Mouse (Mus musculus): Measurements from ENCODE around the gene Slc9a8. TPM values are rescaled to one million over a fixed set of nuclear protein-coding genes. Genes with fewer than 3 reads are reported as not detected.

Slc9a8 gene
- polyA plus RNA-seq, 1 experiment from 2014 or later, result 21.6 TPM

- H3K4me1 ChIP-seq, result no peaks in the 10 kb centered on the region
- H3K36me3 ChIP-seq, result peaks cover 84% of the 10 kb centered on the region
- H3K27me3 ChIP-seq (ENCODE audit: low read depth, poor library complexity, severe bottlenecking), result no peaks in the 10 kb centered on the region
- no peak overlapping the region for H3K27ac ChIP-seq (replicated peaks)
- peak; percentile 56 for DNase-seq (ENCODE audit: low spot score)
- no peak overlapping the region for H3K4me3 ChIP-seq
- 69% methylated on average over 6 of the region's 6 CpGs for WGBS
- H3K9me3 ChIP-seq (replicated peaks), result no peaks in the 10 kb centered on the region
These were observed 41.4 kb downstream of the Slc9a8 start for GRCm38 (mm10) chr2:167462954-167463353.

- no peak overlapping the region for H3K27ac ChIP-seq (replicated peaks)
- no peaks in the 10 kb centered on the region for H3K9me3 ChIP-seq (replicated peaks)
- H3K4me3 ChIP-seq, result no peak overlapping the region
- H3K4me1 ChIP-seq, result no peaks in the 10 kb centered on the region
- no peak for DNase-seq (ENCODE audit: low spot score)
- H3K36me3 ChIP-seq, result peaks cover 84% of the 10 kb centered on the region
- WGBS, result 94% methylated on average over 5 of the region's 5 CpGs
- no peaks in the 10 kb centered on the region for H3K27me3 ChIP-seq (ENCODE audit: low read depth, poor library complexity, severe bottlenecking)
These were observed 42.3 kb downstream of the Slc9a8 start for GRCm38 (mm10) chr2:167463802-167464201.

- Histone ChIP-seq H3K36me3 (peaks cover 84% of the 10 kb centered on the region), H3K4me1 (no peaks in the 10 kb centered on the region), H3K27ac (replicated peaks) (no peak overlapping the region), H3K9me3 (replicated peaks) (no peaks in the 10 kb centered on the region), H3K4me3 (no peak overlapping the region), H3K27me3 (ENCODE audit: low read depth, poor library complexity, severe bottlenecking) (no peaks in the 10 kb centered on the region)
- 95% methylated on average over 3 of the region's 3 CpGs for WGBS
- DNase-seq (ENCODE audit: low spot score), result no peak
These were observed 44.4 kb downstream of the Slc9a8 start for GRCm38 (mm10) chr2:167465951-167466350.

- H3K27ac ChIP-seq (replicated peaks), result no peak overlapping the region
- H3K4me1 ChIP-seq, result no peaks in the 10 kb centered on the region
- DNase-seq (ENCODE audit: low spot score), result no peak
- peaks cover 84% of the 10 kb centered on the region for H3K36me3 ChIP-seq
- 86% methylated on average over 5 of the region's 5 CpGs for WGBS
- H3K4me3 ChIP-seq, result no peak overlapping the region
- no peaks in the 10 kb centered on the region for H3K27me3 ChIP-seq (ENCODE audit: low read depth, poor library complexity, severe bottlenecking)
- H3K9me3 ChIP-seq (replicated peaks), result no peaks in the 10 kb centered on the region
These were observed 45.7 kb downstream of the Slc9a8 start for GRCm38 (mm10) chr2:167467214-167467613.

GRCm38 (mm10) chr2:167468444-167468843 lies 46.9 kb downstream of the Slc9a8 start:
- WGBS, result 87% methylated on average over 6 of the region's 6 CpGs
- Histone ChIP-seq H3K27ac (replicated peaks) (no peak overlapping the region), H3K9me3 (replicated peaks) (no peaks in the 10 kb centered on the region), H3K27me3 (ENCODE audit: low read depth, poor library complexity, severe bottlenecking) (no peaks in the 10 kb centered on the region), H3K36me3 (peaks cover 89% of the 10 kb centered on the region), H3K4me3 (no peak overlapping the region), H3K4me1 (no peaks in the 10 kb centered on the region)
- DNase-seq (ENCODE audit: low spot score), result no peak

- Histone ChIP-seq H3K27ac (replicated peaks) (no peak overlapping the region), H3K4me1 (no peaks in the 10 kb centered on the region), H3K36me3 (peaks cover 98% of the 10 kb centered on the region), H3K9me3 (replicated peaks) (no peaks in the 10 kb centered on the region), H3K27me3 (ENCODE audit: low read depth, poor library complexity, severe bottlenecking) (no peaks in the 10 kb centered on the region), H3K4me3 (no peak overlapping the region)
- DNase-seq (ENCODE audit: low spot score), result no peak
- WGBS, result 91% methylated on average over 3 of the region's 3 CpGs
These were observed 49.1 kb downstream of the Slc9a8 start for GRCm38 (mm10) chr2:167470611-167471010.

DNA sequence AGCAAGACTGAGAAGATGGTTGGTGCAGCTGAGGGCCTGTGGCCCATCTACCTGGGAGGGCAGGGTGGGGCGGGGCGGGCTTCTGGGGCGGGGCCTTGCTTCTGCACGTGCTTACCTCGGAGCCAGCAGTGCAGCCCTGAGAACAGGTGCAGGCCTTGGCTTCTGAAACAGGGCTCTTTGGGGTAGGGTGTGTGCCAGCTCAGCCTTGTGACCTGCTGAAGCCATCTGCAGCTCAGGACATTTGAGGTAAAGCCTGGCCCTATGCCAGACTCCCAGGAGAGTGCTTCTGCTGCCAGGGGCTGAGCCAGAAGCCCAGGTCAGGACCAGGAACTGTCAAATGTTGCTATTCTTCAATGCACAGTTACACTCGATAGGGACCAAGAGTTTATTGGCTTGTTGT lies 50.1 kb downstream of the Slc9a8 start:
- 88% methylated on average over 6 of the region's 6 CpGs for WGBS
- Histone ChIP-seq H3K4me3 (no peak overlapping the region), H3K4me1 (peaks cover 8% of the 10 kb centered on the region; the same call in 1 of the 2 replicates), H3K36me3 (peaks cover 95% of the 10 kb centered on the region), H3K27ac (replicated peaks) (no peak overlapping the region), H3K9me3 (replicated peaks) (no peaks in the 10 kb centered on the region), H3K27me3 (ENCODE audit: low read depth, poor library complexity, severe bottlenecking) (no peaks in the 10 kb centered on the region)
- DNase-seq (ENCODE audit: low spot score), result no peak

DNA sequence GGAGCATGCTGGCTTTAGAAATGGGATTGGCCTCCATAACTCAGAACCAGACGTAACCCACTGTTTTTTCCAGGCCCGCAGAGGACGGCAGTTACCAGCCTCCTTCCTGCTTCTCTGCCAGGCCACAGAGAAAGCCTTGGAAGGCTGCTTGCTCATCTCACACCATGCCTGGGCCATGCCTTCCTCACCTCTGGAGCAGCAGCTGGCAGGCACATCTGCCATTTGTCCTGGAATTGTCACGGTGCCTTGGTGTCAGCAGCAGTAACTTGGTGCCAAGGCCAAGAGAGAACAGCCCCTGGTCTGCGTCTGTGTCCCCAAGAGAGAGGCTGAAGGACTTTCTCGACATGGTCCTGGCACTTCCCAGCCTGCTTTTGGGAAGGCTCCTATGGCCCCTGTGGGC lies 52.7 kb downstream of the Slc9a8 start:
- peaks cover 10% of the 10 kb centered on the region; the same call in 1 of the 2 replicates for H3K4me1 ChIP-seq
- no peaks in the 10 kb centered on the region for H3K27me3 ChIP-seq (ENCODE audit: low read depth, poor library complexity, severe bottlenecking)
- DNase-seq (ENCODE audit: low spot score), result no peak
- 90% methylated on average over 6 of the region's 6 CpGs for WGBS
- H3K4me3 ChIP-seq, result no peak overlapping the region
- H3K9me3 ChIP-seq (replicated peaks), result no peaks in the 10 kb centered on the region
- H3K27ac ChIP-seq (replicated peaks), result no peak overlapping the region
- H3K36me3 ChIP-seq, result peaks cover 80% of the 10 kb centered on the region

GRCm38 (mm10) chr2:167475596-167475995 lies 54.1 kb downstream of the Slc9a8 start:
- Histone ChIP-seq H3K27me3 (ENCODE audit: low read depth, poor library complexity, severe bottlenecking) (no peaks in the 10 kb centered on the region), H3K4me3 (no peak overlapping the region), H3K4me1 (peaks cover 10% of the 10 kb centered on the region; the same call in 1 of the 2 replicates), H3K36me3 (peaks cover 68% of the 10 kb centered on the region), H3K27ac (replicated peaks) (no peak overlapping the region), H3K9me3 (replicated peaks) (no peaks in the 10 kb centered on the region)
- 82% methylated on average over 5 of the region's 5 CpGs for WGBS
- no peak for DNase-seq (ENCODE audit: low spot score)

DNA sequence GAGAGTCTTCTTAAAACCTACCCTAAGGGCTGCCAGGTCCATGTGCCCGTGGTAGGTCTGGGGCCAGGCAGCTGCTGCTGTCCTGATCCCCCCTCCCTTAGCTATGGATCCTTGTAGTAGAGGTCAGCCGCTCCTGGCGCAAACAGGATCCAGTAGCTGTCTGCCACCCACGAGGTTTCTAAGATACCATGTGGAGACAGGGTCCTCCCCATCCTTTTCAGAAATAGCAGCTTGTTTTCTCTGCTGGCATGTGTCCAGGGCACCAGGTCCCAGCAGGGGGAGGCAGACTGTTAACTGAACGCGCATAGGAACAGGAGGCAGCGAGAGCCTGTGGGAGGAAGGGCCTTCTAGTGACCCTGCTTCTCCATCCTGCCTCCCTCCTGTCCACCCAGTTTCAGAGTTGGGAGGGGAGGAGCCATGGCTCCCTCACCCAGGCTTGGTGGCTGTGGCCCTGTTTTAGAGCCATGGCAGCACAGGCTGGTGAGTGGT lies 54.7 kb downstream of the Slc9a8 start:
- H3K27ac ChIP-seq (replicated peaks), result peak overlapping the region; percentile 13; the same call in 1 of the 2 replicates
- WGBS, result 42% methylated on average over 7 of the region's 7 CpGs

DNA sequence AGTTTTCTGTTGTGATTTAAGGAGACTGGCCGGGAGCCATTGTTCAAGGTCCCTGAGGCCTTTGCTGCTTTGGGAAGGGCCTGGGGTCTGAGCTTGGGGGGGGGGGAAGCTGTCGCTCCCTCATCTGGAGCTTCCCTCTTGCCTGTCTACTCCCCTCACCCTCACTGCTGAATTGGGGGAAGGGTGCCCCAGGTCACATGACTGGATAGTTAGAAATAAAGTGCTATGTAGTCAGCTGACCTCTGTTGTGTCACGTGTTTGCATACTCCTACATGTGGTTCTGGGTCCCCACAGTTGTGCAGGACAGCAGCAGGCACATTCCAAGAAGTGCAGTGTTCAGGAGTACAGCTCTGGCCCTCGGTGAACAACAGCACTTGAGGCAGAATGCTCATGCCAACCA lies 55.2 kb downstream of the Slc9a8 start:
- Histone ChIP-seq H3K9me3 (replicated peaks) (no peaks in the 10 kb centered on the region), H3K27ac (replicated peaks) (peak overlapping the region; percentile 13)
- WGBS, result 84% methylated on average over 4 of the region's 4 CpGs

More for the DNA sequence above, 54.7 kb downstream of the Slc9a8 start:
- Histone ChIP-seq H3K4me3 (no peak overlapping the region), H3K27me3 (ENCODE audit: low read depth, poor library complexity, severe bottlenecking) (no peaks in the 10 kb centered on the region), H3K36me3 (peaks cover 66% of the 10 kb centered on the region), H3K4me1 (peaks cover 10% of the 10 kb centered on the region; the same call in 1 of the 2 replicates), H3K9me3 (replicated peaks) (no peaks in the 10 kb centered on the region)
- DNase-seq (ENCODE audit: low spot score), result peak; percentile 20

GRCm38 (mm10) chr2:167478128-167478527 lies 56.6 kb downstream of the Slc9a8 start:
- Histone ChIP-seq H3K27ac (replicated peaks) (no peak overlapping the region), H3K27me3 (ENCODE audit: low read depth, poor library complexity, severe bottlenecking) (no peaks in the 10 kb centered on the region), H3K4me1 (peaks cover 10% of the 10 kb centered on the region; the same call in 1 of the 2 replicates), H3K9me3 (replicated peaks) (no peaks in the 10 kb centered on the region), H3K4me3 (no peak overlapping the region), H3K36me3 (peaks cover 60% of the 10 kb centered on the region)
- WGBS, result 64% methylated on average over 2 of the region's 2 CpGs
- no peak for DNase-seq (ENCODE audit: low spot score)

More for the DNA sequence above, 55.2 kb downstream of the Slc9a8 start:
- Histone ChIP-seq H3K4me3 (no peak overlapping the region), H3K27me3 (ENCODE audit: low read depth, poor library complexity, severe bottlenecking) (no peaks in the 10 kb centered on the region), H3K4me1 (peaks cover 10% of the 10 kb centered on the region; the same call in 1 of the 2 replicates), H3K36me3 (peaks cover 61% of the 10 kb centered on the region)
- no peak for DNase-seq (ENCODE audit: low spot score)

DNA sequence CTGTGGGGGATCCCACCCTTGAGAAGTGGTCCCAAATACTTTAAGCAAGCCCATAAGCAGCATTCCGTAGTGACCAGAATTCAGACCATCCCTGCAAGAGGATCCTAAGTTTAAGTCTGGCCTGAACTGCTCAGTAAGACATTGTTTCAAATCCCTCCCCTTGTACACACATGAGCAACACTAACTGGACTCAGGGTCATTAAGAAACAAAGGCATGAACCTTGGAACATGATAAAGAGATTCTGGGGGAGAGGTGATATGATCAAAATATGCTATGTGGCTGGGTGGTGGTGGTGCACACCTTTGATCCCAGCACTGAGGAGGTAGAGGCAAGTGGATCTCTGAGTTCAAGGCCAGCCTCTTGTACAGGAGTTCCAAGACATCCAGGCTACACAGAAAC lies 58.0 kb downstream of the Slc9a8 start:
- DNase-seq (ENCODE audit: low spot score), result no peak
- Histone ChIP-seq H3K9me3 (replicated peaks) (no peaks in the 10 kb centered on the region), H3K4me1 (peaks cover 10% of the 10 kb centered on the region; the same call in 1 of the 2 replicates), H3K4me3 (no peak overlapping the region), H3K27ac (replicated peaks) (no peak overlapping the region), H3K36me3 (peaks cover 60% of the 10 kb centered on the region), H3K27me3 (ENCODE audit: low read depth, poor library complexity, severe bottlenecking) (no peaks in the 10 kb centered on the region)
- WGBS, result 92% methylated on average over 1 of the region's 1 CpGs
